Mouse (Mus musculus) limb, embryonic 10.5 days (tissue): Measurements from ENCODE around the gene Zfp976. TPM values are rescaled to one million over a fixed set of nuclear protein-coding genes. Genes with fewer than 3 reads are reported as not detected.
"Not testable (repeated sequence)": the region's sequence is repeated elsewhere in the genome, so short reads cannot be mapped to it uniquely, and the experiment has no call there.

Experiments used
- DNase-seq: peaks from one replicate; pipeline ENCODE4 v3.0.0-alpha.2; 2017; ENCODE audit warnings: low spot score
- H3K27ac ChIP-seq: fragments of 300-500 bp; sonication (generic); 2 replicates; pipeline ENCODE4 v1.5.1; 2016; ENCODE audit warnings: mild to moderate bottlenecking
- H3K27me3 ChIP-seq: fragments of 300-500 bp; sonication (generic); 2 replicates; pipeline ENCODE4 v1.6.1; 2016; ENCODE audit warnings: low read depth, mild to moderate bottlenecking; ENCODE audit not compliant: poor library complexity, severe bottlenecking
- H3K36me3 ChIP-seq: fragments of 300-500 bp; sonication (generic); 2 replicates; pipeline ENCODE4 v1.6.1; 2016; ENCODE audit warnings: mild to moderate bottlenecking, moderate library complexity
- H3K4me1 ChIP-seq: fragments of 300-500 bp; sonication (generic); 2 replicates; pipeline ENCODE4 v1.6.1; 2016
- H3K4me3 ChIP-seq: fragments of 300-500 bp; sonication (generic); 2 replicates; pipeline ENCODE4 v1.5.1; 2016; ENCODE audit warnings: mild to moderate bottlenecking, moderate library complexity
- H3K9me3 ChIP-seq: fragments of 300-500 bp; sonication (generic); replicated peaks from 2 replicates; pipeline ENCODE4 v1.6.1; 2016; ENCODE audit warnings: mild to moderate bottlenecking
- WGBS: fragments of 180-500 bp; shearing (Covaris S2); methylation state at CpG from one replicate; pipeline ENCODE4 v1.1.7; 2016; 5-methylcytosine and 5-hydroxymethylcytosine counted together
- polyA plus RNA-seq: library from polyadenylated mRNA; unstranded; fragments of >200 nt; fragmentation: Nextera tagmentation; extraction: Ambion mirVana; gene quantifications from 2 replicates; pipeline ENCODE4 v1.2.1, GENCODE M21; 2016

The Zfp976 gene
- 4.5 and 6.0 TPM in 2 replicates for polyA plus RNA-seq

DNA sequence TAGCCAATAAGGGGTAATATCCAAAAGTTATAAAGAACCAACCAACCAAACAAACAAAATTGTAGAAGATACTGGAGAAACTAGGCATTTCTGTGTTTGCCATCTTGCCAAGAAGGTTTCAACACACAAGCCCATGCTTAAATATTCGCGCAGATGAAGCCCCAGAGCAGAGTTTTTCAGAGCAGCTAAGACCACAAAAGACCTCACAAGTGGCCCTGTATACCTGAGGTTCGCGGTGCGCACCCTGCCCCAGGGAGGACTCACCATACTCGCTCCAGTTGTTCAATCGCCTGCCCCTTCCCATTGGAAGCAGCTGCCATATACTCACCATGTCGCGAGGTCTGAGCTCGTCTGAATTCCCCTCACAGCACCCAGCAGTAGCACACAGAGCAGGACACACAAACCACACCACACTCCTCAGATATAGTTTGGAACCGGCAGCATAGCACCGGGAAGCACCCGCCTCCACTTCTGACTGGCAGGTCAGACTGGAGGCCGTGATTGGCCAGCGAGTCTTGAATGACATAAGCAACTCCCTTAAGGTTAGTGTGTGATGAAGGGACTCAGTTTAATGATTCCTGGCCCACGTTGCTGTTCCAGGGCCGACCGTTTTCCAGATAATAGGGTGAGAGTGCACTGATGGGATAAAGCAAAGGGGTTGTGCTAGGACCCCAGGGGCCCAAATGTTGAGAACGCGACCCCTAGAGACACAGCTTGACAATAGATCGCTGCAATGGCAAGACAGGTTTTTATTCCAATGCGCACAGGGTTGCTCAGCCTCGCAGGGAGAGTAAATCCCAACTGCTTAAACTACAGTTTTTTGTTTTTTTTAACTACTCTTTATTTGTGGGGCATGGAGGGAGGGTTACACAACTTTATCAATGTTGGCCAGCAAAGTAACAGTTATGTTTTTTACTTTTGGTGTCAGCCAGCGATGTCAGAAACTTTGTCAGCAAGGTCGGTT, at the start of gene Zfp976:
Zfp976 (minus strand) TSS at position 437 of the 964 bp plus-strand sequence.
- Histone ChIP-seq H3K4me3 (peak within 1 kb of the TSS; percentile 48), H3K27ac (peak within 1 kb of the TSS; percentile 30; the same call in 1 of the 2 replicates)
- not testable (repeated sequence) for H3K9me3 ChIP-seq, H3K27me3 ChIP-seq, H3K36me3 ChIP-seq, H3K4me1 ChIP-seq
- WGBS, result 2% methylated on average over 25 of the region's 25 CpGs
- peak; percentile 70 for DNase-seq

DNA sequence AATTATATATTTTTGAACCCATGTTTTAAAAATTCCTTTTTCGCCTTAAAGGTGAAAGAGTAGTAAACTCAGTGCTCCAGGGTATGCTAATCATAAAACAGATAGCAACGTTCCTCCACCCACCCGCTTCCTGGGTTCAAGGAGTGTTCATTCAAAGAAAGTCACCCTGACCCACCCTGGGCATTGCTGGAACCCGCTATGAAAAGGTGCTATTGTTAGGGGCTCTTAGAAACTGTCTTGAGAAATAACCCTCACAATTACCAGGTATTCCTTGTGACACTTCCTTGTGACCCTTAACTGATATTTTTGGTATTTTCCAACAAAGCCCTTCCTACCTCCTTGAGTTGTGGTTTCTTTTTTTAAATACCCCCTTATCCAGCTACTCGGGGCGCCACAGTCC, 37.7 kb upstream of the Zfp976 start:
- H3K36me3 ChIP-seq, result not testable (repeated sequence)

DNA sequence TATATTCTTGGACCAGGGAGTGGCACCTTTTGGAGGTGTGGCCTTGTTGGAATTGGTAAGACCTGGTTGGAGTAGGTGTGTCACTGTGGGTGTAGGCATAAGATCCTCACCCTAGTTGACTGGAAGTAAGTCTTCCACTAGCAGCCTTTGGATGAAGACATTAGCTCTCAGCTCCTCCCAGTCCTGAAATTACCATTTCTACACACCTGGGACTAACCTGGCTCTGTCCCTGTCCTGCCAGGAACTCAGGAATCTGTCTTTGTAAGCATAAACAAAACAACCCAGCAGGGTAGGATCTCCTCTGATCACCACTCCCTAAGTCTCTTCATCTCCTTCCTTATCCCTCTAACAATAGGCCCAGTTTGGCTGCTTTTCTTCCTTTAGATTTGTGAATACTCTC, 37.3 kb upstream of the Zfp976 start:
- H3K4me3 ChIP-seq, H3K27me3 ChIP-seq, H3K9me3 ChIP-seq, DNase-seq, H3K4me1 ChIP-seq, H3K27ac ChIP-seq, H3K36me3 ChIP-seq: not testable (repeated sequence)

More for the DNA sequence above, 37.7 kb upstream of the Zfp976 start:
- DNase-seq, H3K27ac ChIP-seq, H3K4me1 ChIP-seq, H3K4me3 ChIP-seq, H3K27me3 ChIP-seq, H3K9me3 ChIP-seq: not testable (repeated sequence)
- WGBS, result 91% methylated on average over 6 of the region's 6 CpGs

DNA sequence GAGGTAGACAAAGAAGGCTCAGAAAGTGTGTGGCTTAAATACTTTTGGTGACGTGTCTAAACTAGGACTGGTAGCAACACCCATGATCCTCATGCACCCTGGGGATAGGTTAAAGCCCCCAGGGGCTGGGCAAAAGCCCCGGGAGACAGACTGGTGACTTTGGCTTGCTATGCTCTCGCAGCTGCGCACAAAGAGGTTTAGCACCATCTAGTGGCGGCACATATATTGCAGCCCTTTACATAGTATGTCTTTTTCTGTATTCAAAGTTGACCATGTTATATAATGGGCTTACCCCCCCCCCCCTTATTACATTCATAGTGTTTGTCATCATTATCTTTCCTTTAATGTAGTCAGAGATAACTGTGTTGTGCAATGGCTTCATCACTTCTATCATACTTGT, 17.8 kb upstream of the Zfp976 start:
- not testable (repeated sequence) for H3K9me3 ChIP-seq

DNA sequence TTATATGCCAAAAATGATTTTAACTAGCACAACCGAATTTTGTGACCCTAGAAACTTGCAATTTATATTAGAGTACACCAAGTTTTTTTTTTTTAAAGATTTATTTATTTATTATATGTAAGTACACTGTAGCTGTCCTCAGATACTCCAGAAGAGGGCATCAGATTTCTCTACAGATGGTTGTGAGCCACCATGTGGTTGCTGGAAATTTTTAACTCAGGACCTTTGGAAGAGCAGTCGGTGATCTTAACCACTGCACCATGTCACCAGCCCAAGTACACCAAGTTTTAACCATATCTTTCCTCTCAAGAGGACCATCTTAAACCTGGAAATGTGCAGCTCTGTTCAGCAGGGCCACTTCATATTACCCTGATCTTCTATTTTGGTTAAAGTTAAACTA, 12.8 kb upstream of the Zfp976 start:
- not testable (repeated sequence) for H3K4me3 ChIP-seq, H3K27ac ChIP-seq, H3K4me1 ChIP-seq, H3K36me3 ChIP-seq, DNase-seq, H3K9me3 ChIP-seq, H3K27me3 ChIP-seq
- WGBS, result 79% methylated on average over 2 of the region's 2 CpGs

More for the DNA sequence above, 17.8 kb upstream of the Zfp976 start:
- H3K27me3 ChIP-seq, DNase-seq, H3K27ac ChIP-seq, H3K4me1 ChIP-seq, H3K4me3 ChIP-seq: not testable (repeated sequence)
- WGBS, result 70% methylated on average over 5 of the region's 5 CpGs
- peaks cover 40% of the 10 kb centered on the region for H3K36me3 ChIP-seq

DNA sequence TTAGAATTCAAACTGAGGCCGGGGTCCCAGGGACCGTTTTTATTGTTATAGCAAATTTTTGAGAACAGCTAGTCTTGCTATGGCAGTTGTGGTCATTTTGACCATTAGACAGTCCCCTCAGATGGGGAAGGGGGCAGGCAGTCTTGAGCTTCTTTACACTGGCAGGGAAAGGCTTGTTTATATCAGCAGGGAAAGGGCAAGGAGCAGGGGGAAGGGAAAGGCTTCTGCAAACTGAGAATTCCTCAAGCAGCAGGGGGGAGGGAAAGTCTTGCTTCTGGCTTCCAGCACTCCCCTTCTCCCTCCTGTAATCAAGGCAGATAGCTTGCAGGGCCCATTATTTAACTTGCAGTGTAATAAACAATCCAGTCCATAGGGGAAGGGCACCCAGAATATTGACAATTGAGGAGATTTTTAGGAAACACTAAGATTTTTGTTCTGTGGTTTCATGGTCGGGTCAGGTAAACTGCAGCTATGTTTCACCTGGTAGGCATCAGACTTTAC, 782 bp upstream of the Zfp976 start:
- not testable (repeated sequence) for H3K27me3 ChIP-seq, H3K4me1 ChIP-seq, H3K36me3 ChIP-seq, H3K9me3 ChIP-seq, H3K27ac ChIP-seq
- DNase-seq, result peak; percentile 31
- WGBS, result 21% methylated on average over 3 of the region's 3 CpGs
- H3K4me3 ChIP-seq, result peak overlapping the region; percentile 48; the same call in 1 of the 2 replicates

DNA sequence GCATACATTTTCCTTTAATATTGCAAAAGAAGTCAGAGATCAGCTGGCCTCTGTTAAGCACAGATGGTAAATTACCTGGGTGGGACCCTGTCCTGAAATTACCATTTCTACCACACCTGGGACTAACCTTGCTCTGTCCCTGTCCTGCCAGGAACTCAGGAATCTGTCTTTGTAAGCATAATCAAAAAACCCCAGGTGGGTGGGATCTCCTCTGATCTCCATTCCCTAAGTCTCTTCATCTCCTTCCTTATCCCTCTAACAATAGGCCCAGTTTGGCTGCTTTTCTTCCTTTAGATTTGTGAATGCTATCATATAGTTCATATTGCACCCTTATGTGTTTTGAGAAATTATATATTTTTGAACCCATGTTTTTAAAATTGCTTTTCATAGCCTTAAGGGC, 11.4 kb downstream of the Zfp976 start:
- DNase-seq, H3K36me3 ChIP-seq, H3K27me3 ChIP-seq, H3K4me1 ChIP-seq, H3K9me3 ChIP-seq, H3K27ac ChIP-seq, H3K4me3 ChIP-seq: not testable (repeated sequence)

DNA sequence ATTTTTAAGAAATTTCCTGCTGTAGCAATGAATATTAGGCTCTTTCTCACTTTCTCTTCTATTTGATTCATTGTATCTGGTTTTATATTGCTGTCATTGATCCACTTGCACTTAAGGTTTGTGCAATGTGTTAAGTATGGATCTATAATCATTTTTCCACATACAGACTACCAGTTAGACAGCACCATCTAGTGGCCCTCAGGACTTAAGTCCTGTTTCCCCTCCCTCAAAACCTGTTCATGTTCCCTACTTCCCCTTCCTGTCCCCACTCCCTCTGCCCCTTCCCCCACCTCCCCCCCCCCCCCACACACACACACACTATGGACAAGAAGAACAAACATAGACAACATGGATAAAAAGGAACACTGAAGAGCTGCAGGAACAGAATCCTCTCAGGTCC, 46.7 kb downstream of the Zfp976 start:
- H3K27me3 ChIP-seq, H3K27ac ChIP-seq, H3K36me3 ChIP-seq, H3K9me3 ChIP-seq, H3K4me1 ChIP-seq, H3K4me3 ChIP-seq, DNase-seq: not testable (repeated sequence)

DNA sequence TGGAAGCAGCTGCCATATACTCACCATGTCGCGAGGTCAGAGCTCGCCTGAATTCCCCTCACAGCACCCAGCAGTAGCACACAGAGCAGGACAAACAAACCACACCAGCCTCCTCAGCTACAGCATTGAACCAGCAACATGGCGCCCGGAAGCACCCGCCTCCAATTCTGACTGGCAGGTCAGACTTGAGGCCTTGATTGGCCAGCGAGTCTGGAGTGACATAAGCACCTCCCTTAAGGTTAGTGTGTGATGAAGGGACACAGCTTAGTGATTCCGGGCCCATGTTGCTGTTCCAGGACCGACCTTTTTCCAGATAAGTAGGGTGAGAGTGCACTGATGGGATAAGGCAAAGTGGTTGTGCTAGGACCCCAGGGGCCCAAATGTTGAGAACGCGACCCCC, 50.0 kb downstream of the Zfp976 start, which contains the start of gene Zfp977:
Zfp977 (minus strand) TSS at position 135 of the 400 bp plus-strand sequence.
- not testable (repeated sequence) for H3K27me3 ChIP-seq, DNase-seq, H3K36me3 ChIP-seq, H3K4me3 ChIP-seq, H3K9me3 ChIP-seq, H3K27ac ChIP-seq, H3K4me1 ChIP-seq
- 93% methylated on average over 11 of the region's 11 CpGs for WGBS

DNA sequence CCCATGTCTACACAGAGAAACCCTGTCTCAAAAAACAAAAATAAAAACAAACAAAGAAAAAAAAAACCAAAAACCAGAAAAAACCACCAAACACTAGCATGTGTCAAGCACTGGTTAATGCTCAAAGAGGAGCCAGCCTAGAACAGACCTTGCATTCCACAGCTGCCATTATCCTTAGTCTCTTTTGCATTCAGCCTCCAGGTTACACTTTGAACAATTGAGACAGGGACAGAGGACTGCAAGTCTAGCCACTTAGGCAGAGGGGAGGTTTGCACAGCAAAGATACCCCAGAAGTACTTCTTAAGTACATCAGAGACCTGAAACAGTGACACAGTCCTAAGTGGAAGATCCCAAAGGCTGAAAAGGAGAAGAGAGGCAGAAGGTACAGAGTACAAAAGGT, 51.1 kb downstream of the Zfp976 start:
- H3K4me3 ChIP-seq, DNase-seq, H3K9me3 ChIP-seq: not testable (repeated sequence)

DNA sequence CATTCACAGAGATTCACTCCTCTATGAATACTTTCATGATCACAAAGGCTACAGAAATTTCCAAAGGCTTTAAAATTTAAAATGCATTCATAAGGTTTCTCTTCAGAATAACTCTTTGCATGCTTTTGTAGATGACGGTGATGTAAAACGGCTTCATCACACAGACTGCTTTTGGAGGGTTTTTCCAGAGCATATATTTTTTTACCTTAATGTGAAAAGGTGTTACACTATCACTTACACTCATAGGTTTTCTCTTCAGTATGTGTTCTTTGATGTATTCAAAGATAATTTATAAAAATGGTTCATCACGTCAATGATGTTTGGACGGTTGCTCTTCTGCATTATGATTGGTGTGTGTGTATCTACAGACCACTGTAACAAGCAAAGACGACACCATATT, 63.9 kb downstream of the Zfp976 start, which contains the start of gene Gm21028:
Gm21028 (minus strand) TSS at position 101 of the 400 bp plus-strand sequence.
- no peaks in the 10 kb centered on the region for H3K4me1 ChIP-seq
- peaks cover 10% of the 10 kb centered on the region for H3K36me3 ChIP-seq
- H3K9me3 ChIP-seq, result peaks cover 7% of the 10 kb centered on the region; the same call in 1 of the 2 replicates
- H3K27ac ChIP-seq, result no peak within 1 kb of the TSS
- no peak for DNase-seq
- H3K4me3 ChIP-seq, result no peak within 1 kb of the TSS
- H3K27me3 ChIP-seq, result no peaks in the 10 kb centered on the region
- WGBS, result 95% methylated on average over 5 of the region's 5 CpGs

More for the DNA sequence above, 51.1 kb downstream of the Zfp976 start:
- H3K27me3 ChIP-seq, H3K27ac ChIP-seq, H3K36me3 ChIP-seq, H3K4me1 ChIP-seq: not testable (repeated sequence)
